Mouse (Mus musculus) stomach, postnatal 0 days (tissue): Measurements from ENCODE around the gene Ldlrad2. TPM values are rescaled to one million over a fixed set of nuclear protein-coding genes. Genes with fewer than 3 reads are reported as not detected.
A peak's percentile ranks its signal among the peaks of the same experiment; 100 is the strongest.
"Not testable (repeated sequence)": the region's sequence is repeated elsewhere in the genome, so short reads cannot be mapped to it uniquely, and the experiment has no call there.

Experiments
- ATAC-seq: fragments of 200-750 bp; cut with Nextera tagmentation; 2 replicates; pipeline ENCODE4 v1.8.0; 2017; ENCODE audit not compliant: low FRiP score, low TSS enrichment
- DNase-seq: peaks from one replicate; pipeline ENCODE4 v3.0.0-alpha.2; 2016; ENCODE audit warnings: low spot score
- H3K27ac ChIP-seq: fragments of 300-500 bp; sonication (generic); replicated peaks from 2 replicates; pipeline ENCODE4 v1.5.1; 2014; ENCODE audit warnings: mild to moderate bottlenecking, control low read depth
- H3K27me3 ChIP-seq: fragments of 300-500 bp; sonication (generic); 2 replicates; pipeline ENCODE4 v1.6.1; 2014; ENCODE audit warnings: low read length; ENCODE audit not compliant: control insufficient read depth, insufficient read depth
- H3K36me3 ChIP-seq: fragments of 300-500 bp; sonication (generic); 2 replicates; pipeline ENCODE4 v1.6.1; 2014; ENCODE audit warnings: low read length, mixed read lengths; ENCODE audit not compliant: control insufficient read depth, insufficient read depth
- H3K4me1 ChIP-seq: fragments of 300-500 bp; sonication (generic); replicated peaks from 2 replicates; pipeline ENCODE4 v1.6.1; 2014; ENCODE audit warnings: antibody characterized with exemption; ENCODE audit not compliant: control insufficient read depth, insufficient read depth
- H3K4me2 ChIP-seq: fragments of 300-500 bp; sonication (generic); replicated peaks from 2 replicates; pipeline ENCODE4 v1.6.1; 2014; ENCODE audit warnings: low read depth, mild to moderate bottlenecking, control low read depth, moderate library complexity
- H3K4me3 ChIP-seq: fragments of 300-500 bp; sonication (generic); 2 replicates; pipeline ENCODE4 v1.5.1; 2014; ENCODE audit warnings: low read depth, low read length, control low read depth
- H3K9ac ChIP-seq: fragments of 300-500 bp; sonication (generic); 2 replicates; pipeline ENCODE4 v1.6.1; 2014; ENCODE audit warnings: mild to moderate bottlenecking, low read length, control low read depth, mixed read lengths
- H3K9me3 ChIP-seq: fragments of 300-500 bp; sonication (generic); 2 replicates; pipeline ENCODE4 v1.6.1; 2016; ENCODE audit warnings: low read length; ENCODE audit not compliant: control insufficient read depth
- CTCF ChIP-seq: IDR thresholded peaks from 2 replicates; pipeline ENCODE4 v1.5.1; 2016; ENCODE audit warnings: antibody characterized with exemption, low read depth, mild to moderate bottlenecking, moderate library complexity
- EP300 ChIP-seq: optimal IDR thresholded peaks from 2 replicates; pipeline ENCODE3; 2016; ENCODE audit warnings: antibody characterized with exemption
- WGBS: fragments of 180-500 bp; shearing (Covaris S2); extraction: QIAGEN DNeasy Blood & Tissue Kit; methylation state at CpG from one replicate; pipeline ENCODE4 v1.1.7; 2014; 5-methylcytosine and 5-hydroxymethylcytosine counted together
- polyA plus RNA-seq: library from polyadenylated mRNA; unstranded; fragments of >200 nt; fragmentation: Nextera tagmentation; extraction: Ambion mirVana; gene quantifications from 2 replicates; pipeline ENCODE4 v1.2.1, GENCODE M21; 2015

The Ldlrad2 gene
- polyA plus RNA-seq, 1 experiment from 2014 or later: not detected

DNA sequence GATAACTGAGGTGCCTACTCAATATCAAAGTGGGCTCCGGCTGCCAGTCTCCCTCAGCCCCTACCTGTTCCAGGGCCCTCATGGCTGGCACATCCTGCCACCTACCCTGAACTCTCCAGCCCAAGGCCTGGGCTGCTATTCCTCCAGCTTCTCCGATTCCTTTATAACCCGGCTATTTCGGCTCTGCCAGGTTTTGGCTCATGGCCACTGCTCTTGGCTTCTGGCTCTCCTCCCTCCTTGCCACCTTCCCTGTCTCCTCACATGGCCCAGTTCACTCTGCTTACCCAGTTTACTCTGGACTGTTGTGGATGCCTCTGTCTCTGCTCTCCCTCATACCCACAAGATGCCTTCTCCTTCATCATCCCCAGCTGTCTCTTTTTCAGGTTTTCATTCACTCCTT is 16.6 kb upstream of the Ldlrad2 start:
- DNase-seq (no peak), ATAC-seq (no peak)
- Histone ChIP-seq H3K9me3 (no peaks in the 10 kb centered on the region), H3K4me3 (no peak overlapping the region), H3K4me2 (no peak overlapping the region), H3K27me3 (no peaks in the 10 kb centered on the region), H3K36me3 (no peaks in the 10 kb centered on the region), H3K9ac (no peak overlapping the region), H3K4me1 (no peaks in the 10 kb centered on the region), H3K27ac (no peak overlapping the region)
- TF ChIP-seq CTCF: no peak
- no peak for TF ChIP-seq EP300
- WGBS: 91% methylated on average over 4 of the region's 4 CpGs

DNA sequence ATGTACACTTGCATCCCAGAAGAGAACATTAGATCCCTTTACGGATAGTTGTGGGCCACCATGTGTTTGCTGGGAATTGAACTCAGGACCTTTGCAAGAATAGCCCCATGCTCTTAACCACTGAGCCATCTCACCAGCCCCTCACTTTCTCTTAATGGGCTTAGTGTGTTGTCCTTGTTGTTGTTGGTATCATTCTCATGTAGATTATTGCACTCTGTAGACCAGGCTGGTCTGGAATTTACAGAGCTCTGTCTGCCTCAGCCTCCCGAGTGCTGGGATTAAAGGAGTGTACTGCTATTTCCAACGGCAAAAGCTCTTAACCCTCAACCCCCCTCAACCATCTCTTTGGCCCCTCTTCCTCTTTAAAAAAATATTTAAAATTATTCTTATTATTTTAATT is 15.2 kb upstream of the Ldlrad2 start:
- Histone ChIP-seq H3K27ac (no peak overlapping the region), H3K9ac (no peak overlapping the region), H3K27me3 (no peaks in the 10 kb centered on the region), H3K9me3 (no peaks in the 10 kb centered on the region), H3K36me3 (no peaks in the 10 kb centered on the region), H3K4me1 (no peaks in the 10 kb centered on the region), H3K4me2 (no peak overlapping the region), H3K4me3 (no peak overlapping the region)
- DNase-seq (no peak), ATAC-seq (no peak)
- TF ChIP-seq CTCF: no peak
- TF ChIP-seq EP300: no peak
- WGBS: 79% methylated on average over 3 of the region's 3 CpGs

DNA sequence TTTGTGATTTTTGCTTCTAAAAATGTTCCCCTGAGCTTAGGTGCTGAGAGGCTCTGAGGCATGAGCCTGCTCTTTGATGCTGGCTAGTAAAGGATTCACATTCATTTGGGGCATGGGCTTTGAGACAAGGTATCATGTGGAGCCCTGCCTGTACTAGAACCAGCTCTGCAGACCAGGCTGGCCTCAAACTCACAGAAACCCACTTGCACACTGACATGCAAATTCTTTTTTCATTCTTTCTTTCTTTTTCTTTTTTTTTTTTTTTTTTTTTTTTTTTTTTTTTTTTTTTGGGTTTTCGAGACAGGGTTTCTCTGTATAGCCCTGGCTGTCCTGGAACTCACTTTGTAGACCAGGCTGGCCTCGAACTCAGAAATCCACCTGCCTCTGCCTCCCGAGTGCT is 14.7 kb upstream of the Ldlrad2 start:
- not testable (repeated sequence) for H3K9me3 ChIP-seq, H3K36me3 ChIP-seq, H3K27ac ChIP-seq, ATAC-seq, H3K4me2 ChIP-seq, H3K9ac ChIP-seq, H3K4me1 ChIP-seq, H3K4me3 ChIP-seq, DNase-seq, H3K27me3 ChIP-seq
- WGBS: 94% methylated on average over 1 of the region's 3 CpGs

DNA sequence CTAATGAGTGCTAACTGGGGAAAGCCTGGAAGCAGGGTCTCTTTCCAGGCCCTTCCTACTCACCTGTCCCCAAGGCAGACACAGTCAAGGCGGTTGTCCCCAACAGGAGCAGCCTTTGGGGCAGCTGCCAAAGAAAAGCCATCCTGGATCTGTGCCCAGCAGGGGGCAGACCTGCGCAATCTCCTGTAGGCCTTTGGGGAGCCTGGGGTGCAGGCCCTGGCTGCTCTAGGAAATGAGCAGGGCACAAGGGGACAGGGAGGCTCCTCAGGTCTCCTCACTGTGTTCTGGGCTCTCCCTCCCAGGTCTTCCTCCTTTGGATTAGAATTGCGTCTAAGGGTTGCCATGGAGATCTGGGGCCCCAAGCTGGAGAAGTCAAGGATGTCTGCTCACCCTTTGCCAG is 7.4 kb upstream of the Ldlrad2 start:
- Histone ChIP-seq H3K4me3 (no peak overlapping the region), H3K9ac (no peak overlapping the region), H3K4me2 (no peak overlapping the region), H3K27ac (no peak overlapping the region), H3K36me3 (no peaks in the 10 kb centered on the region), H3K4me1 (no peaks in the 10 kb centered on the region), H3K9me3 (no peaks in the 10 kb centered on the region), H3K27me3 (no peaks in the 10 kb centered on the region; the same call in 1 of the 2 replicates)
- 46% methylated on average over 3 of the region's 3 CpGs for WGBS
- TF ChIP-seq EP300: no peak
- TF ChIP-seq CTCF: peak; percentile 57
- ATAC-seq (no peak), DNase-seq (peak; percentile 40)

DNA sequence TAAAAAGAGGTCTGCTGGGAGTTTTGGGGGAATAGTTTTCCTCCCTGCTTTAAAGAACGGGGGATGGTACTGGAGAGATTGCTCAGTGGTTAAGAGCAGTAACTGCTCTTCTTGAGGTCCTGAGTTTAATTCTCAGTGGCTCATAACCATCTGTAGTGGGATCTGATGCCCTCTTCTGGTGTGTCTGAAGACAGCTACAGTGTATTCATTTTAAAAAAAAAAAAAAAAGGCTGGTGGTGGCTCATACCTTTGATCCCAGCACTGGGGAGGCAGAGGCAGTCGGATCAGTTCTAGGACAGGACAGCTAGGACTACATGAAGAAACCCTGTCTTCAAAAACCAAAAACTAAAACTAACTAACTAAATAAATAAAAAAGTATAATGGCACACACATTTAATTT is 5.9 kb upstream of the Ldlrad2 start:
- no peak for TF ChIP-seq EP300
- no peak for TF ChIP-seq CTCF
- no peak overlapping the region for H3K9ac ChIP-seq
- H3K27ac ChIP-seq: no peak overlapping the region
- H3K4me2 ChIP-seq: no peak overlapping the region
- DNase-seq (no peak), ATAC-seq (no peak)
- no peaks in the 10 kb centered on the region for H3K36me3 ChIP-seq
- H3K9me3 ChIP-seq: no peaks in the 10 kb centered on the region
- 65% methylated on average over 2 of the region's 2 CpGs for WGBS
- no peak overlapping the region for H3K4me3 ChIP-seq
- H3K4me1 ChIP-seq: no peaks in the 10 kb centered on the region
- no peaks in the 10 kb centered on the region; the same call in 1 of the 2 replicates for H3K27me3 ChIP-seq

DNA sequence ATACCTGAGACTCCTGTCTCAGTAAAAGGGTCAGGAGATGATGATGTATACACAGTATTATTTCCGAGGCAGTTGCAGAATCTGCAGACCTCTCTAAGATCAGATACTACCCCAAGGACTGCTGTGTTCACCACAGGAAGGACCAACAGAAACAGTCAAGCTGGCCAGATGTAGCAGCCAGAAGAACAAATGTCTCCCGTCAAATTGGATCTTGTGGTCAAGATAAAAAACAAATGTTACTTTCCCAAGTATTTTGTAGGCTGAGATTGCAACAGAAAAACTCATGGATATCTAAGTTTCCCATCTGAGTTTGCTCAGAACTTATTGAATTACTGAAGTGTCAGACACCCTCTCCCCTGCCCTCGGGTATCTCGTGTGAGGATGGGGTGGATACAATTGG is 5.4 kb upstream of the Ldlrad2 start:
- H3K4me3 ChIP-seq: no peak overlapping the region
- no peak overlapping the region for H3K27ac ChIP-seq
- 37% methylated on average over 4 of the region's 4 CpGs for WGBS
- no peaks in the 10 kb centered on the region for H3K4me1 ChIP-seq
- H3K9me3 ChIP-seq: no peaks in the 10 kb centered on the region
- DNase-seq: no peak
- no peaks in the 10 kb centered on the region; the same call in 1 of the 2 replicates for H3K27me3 ChIP-seq
- H3K36me3 ChIP-seq: no peaks in the 10 kb centered on the region
- no peak overlapping the region for H3K9ac ChIP-seq
- no peak overlapping the region for H3K4me2 ChIP-seq
- TF ChIP-seq CTCF (no peak), EP300 (no peak)
- no peak for ATAC-seq
